ENCODE assay signal across 12 mouse cellular contexts in genomic region chr5:132391831-132392763, GRCm38 (mm10).
A peak's percentile ranks its signal among the peaks of the same experiment; 100 is the strongest.
DNase-seq lines count a peak whose midpoint lies in the region; ATAC-seq and TF ChIP-seq lines count a peak whose summit lies in the region.
"Had no signal": no experiment of that assay in that cellular context is flagged by ENCODE, and none has a peak within 500 bp of the region (broad histone marks: within the 10 kb centered on the region; RNA-seq: fewer than 3 reads in every experiment).

No protein-coding gene starts in this region.

- ATAC-seq in hindbrain, embryonic 13.5 days (ENCODE audit: low FRiP score) = no peak

- no peaks in the 10 kb centered on the region for H3K27me3 ChIP-seq in hindbrain, embryonic 13.5 days
- H3K27me3 ChIP-seq in cerebellum, adult 2 months (ENCODE audit: control insufficient read depth, insufficient read depth, low read length) = no peaks in the 10 kb centered on the region
- H3K27me3 ChIP-seq: limb, embryonic 15.5 days; neural tube, embryonic 13.5 days had no signal

- peaks cover 38% of the 10 kb centered on the region for H3K4me1 ChIP-seq in hindbrain, embryonic 13.5 days (replicated peaks)
- peaks cover 5% of the 10 kb centered on the region; the same call in 1 of the 2 replicates for H3K4me1 ChIP-seq in cerebellum, adult 2 months (ENCODE audit: control insufficient read depth, insufficient read depth, low read length)

- no peaks in the 10 kb centered on the region for H3K9me3 ChIP-seq in hindbrain, embryonic 13.5 days
- H3K9me3 ChIP-seq: limb, embryonic 15.5 days; neural tube, embryonic 13.5 days had no signal

- DNase-seq in adrenal gland, adult 2 months = peak; percentile 17
- no peak for DNase-seq in adrenal gland, postnatal 10 days
- DNase-seq in left cerebral cortex, adult 2 months (ENCODE audit: extremely low spot score in 1 of 2, low spot score in 2 of 2) = no peak
- no peak for DNase-seq in left cerebral cortex, adult 18-20 months (ENCODE audit: low spot score in 2 of 2)
- DNase-seq in kidney, postnatal 36 days = peak; percentile 50 to 53
- DNase-seq in right cerebral cortex, adult 18-20 months = no peak
- DNase-seq in cerebellum, adult 2 months = no peak
- DNase-seq: embryo, embryonic 11 days; heart, adult 18-20 months had no signal

- no peaks in the 10 kb centered on the region for H3K36me3 ChIP-seq in hindbrain, embryonic 13.5 days
- H3K36me3 ChIP-seq: limb, embryonic 15.5 days; neural tube, embryonic 13.5 days had no signal

- WGBS in hindbrain, embryonic 13.5 days = 30% methylated on average over 14 of the region's 14 CpGs
- 60% methylated on average over 14 of the region's 14 CpGs for WGBS in cerebellum, adult 2 months

- intact Hi-C loops in left cerebral cortex, adult 2 months (cut with DNase I) = no loop called here

- TF ChIP-seq POLR2A in cerebellum, adult 2 months (IDR thresholded peaks at IDR 0.05; ENCODE audit: borderline replicate concordance, insufficient read depth, low read length) = no peak

- H3K4me3 ChIP-seq in left cerebral cortex, adult 2 months = peak overlapping the region; percentile 11; the same call in 1 of the 2 replicates
- no peak overlapping the region for H3K4me3 ChIP-seq in hindbrain, embryonic 13.5 days
- no peak overlapping the region for H3K4me3 ChIP-seq in cerebellum, adult 2 months (replicated peaks; ENCODE audit: insufficient read depth, low read depth, low read length)
- H3K4me3 ChIP-seq: limb, embryonic 15.5 days; neural tube, embryonic 13.5 days had no signal

- H3K4me2 ChIP-seq in hindbrain, embryonic 13.5 days = no peak overlapping the region
- H3K4me2 ChIP-seq: limb, embryonic 15.5 days; neural tube, embryonic 13.5 days had no signal

- no peak overlapping the region for H3K9ac ChIP-seq in hindbrain, embryonic 13.5 days
- H3K9ac ChIP-seq: limb, embryonic 15.5 days; neural tube, embryonic 13.5 days had no signal

- TF ChIP-seq CTCF in left cerebral cortex, adult 2 months (IDR thresholded peaks at IDR 0.05) = no peak
- TF ChIP-seq CTCF in cerebellum, adult 2 months (IDR thresholded peaks at IDR 0.05; ENCODE audit: borderline replicate concordance, insufficient read depth, low read depth, low read length) = no peak

- no peak overlapping the region for H3K27ac ChIP-seq in left cerebral cortex, adult 2 months
- H3K27ac ChIP-seq in hindbrain, embryonic 13.5 days = peak overlapping the region; percentile 52; the same call in 1 of the 2 replicates
- H3K27ac ChIP-seq in cerebellum, adult 2 months (ENCODE audit: insufficient read depth, low read length) = no peak overlapping the region
- H3K27ac ChIP-seq: limb, embryonic 15.5 days; neural tube, embryonic 13.5 days had no signal

Comparison
In these comparisons a context has a peak if more than half of its experiments do, and no peak if none do; other contexts are left out.
1. DNase-seq: peak in adrenal gland, adult 2 months (single experiment) and kidney, postnatal 36 days (2 of 2); none in adrenal gland, postnatal 10 days (single experiment), left cerebral cortex, adult 2 months (0 of 2), left cerebral cortex, adult 18-20 months (0 of 2), right cerebral cortex, adult 18-20 months (single experiment) and cerebellum, adult 2 months (0 of 2).